Comparison of ENCODE assay signal across 8 mouse cellular contexts in genomic region chr15:80798367-80799073, GRCm38 (mm10).
DNase-seq lines count a peak whose midpoint lies in the region; ATAC-seq and TF ChIP-seq lines count a peak whose summit lies in the region.

No protein-coding gene starts in this region.

- H3K9me3 ChIP-seq in erythroblast, embryonic 14.5 days (ENCODE audit: control insufficient read depth, low read length) = no peaks in the 10 kb centered on the region
- no peaks in the 10 kb centered on the region for H3K9me3 ChIP-seq in heart, embryonic 11.5 days (replicated peaks; ENCODE audit: control insufficient read depth, low read length)
- H3K9me3 ChIP-seq in kidney, embryonic 16.5 days (ENCODE audit: low read length) = no peaks in the 10 kb centered on the region

- no peak for TF ChIP-seq CTCF in C2C12 (IDR thresholded peaks at IDR 0.05; ENCODE audit: control insufficient read depth, insufficient read depth, insufficient read length)
- peak; percentile 2; the same call in 1 of the 2 replicates for TF ChIP-seq CTCF in brain, embryonic 14.5 days (IDR thresholded peaks at IDR 0.05; ENCODE audit: borderline replicate concordance, extremely low read depth, insufficient read depth, insufficient read length)
- no peak for TF ChIP-seq CTCF in liver, adult 2 months (IDR thresholded peaks at IDR 0.05; ENCODE audit: low read depth, low read length)

- H3K4me1 ChIP-seq in erythroblast, embryonic 14.5 days (ENCODE audit: control insufficient read depth) = peaks cover 47% of the 10 kb centered on the region
- peaks cover 24% of the 10 kb centered on the region for H3K4me1 ChIP-seq in heart, embryonic 11.5 days (ENCODE audit: control insufficient read depth, insufficient read depth, low read length)
- H3K4me1 ChIP-seq in kidney, embryonic 16.5 days (ENCODE audit: insufficient read depth, low read length) = peaks cover 32% of the 10 kb centered on the region
- H3K4me1 ChIP-seq in liver, adult 2 months (ENCODE audit: control insufficient read depth, insufficient read depth, low read length) = peaks cover 7% of the 10 kb centered on the region; the same call in 1 of the 2 replicates

- under 1% methylated on average over 17 of the region's 17 CpGs for WGBS in heart, embryonic 11.5 days (ENCODE audit: insufficient replicate concordance)
- under 1% methylated on average over 17 of the region's 17 CpGs for WGBS in kidney, embryonic 16.5 days
- WGBS in liver, adult 2 months = under 1% methylated on average over 17 of the region's 17 CpGs

- DNase-seq in brain, embryonic 14.5 days (ENCODE audit: low read depth) = peak; percentile 100
- DNase-seq in liver, adult 2 months (ENCODE audit: extremely low read depth, low read depth, low spot score) = peak; percentile 97
- DNase-seq in splenic B cell, adult 2 months (ENCODE audit: low read depth, low spot score) = peak; percentile 97

- H3K27me3 ChIP-seq in C2C12 (ENCODE audit: control insufficient read depth, insufficient read depth, insufficient read length) (no peaks in the 10 kb centered on the region), myocyte (ENCODE audit: control insufficient read depth, insufficient read depth, insufficient read length) (no peaks in the 10 kb centered on the region)
- no peaks in the 10 kb centered on the region for H3K27me3 ChIP-seq in erythroblast, embryonic 14.5 days (ENCODE audit: control insufficient read depth)
- no peaks in the 10 kb centered on the region for H3K27me3 ChIP-seq in heart, embryonic 11.5 days (ENCODE audit: control insufficient read depth, insufficient read depth, low read length)
- no peaks in the 10 kb centered on the region for H3K27me3 ChIP-seq in kidney, embryonic 16.5 days (ENCODE audit: insufficient read depth, low read length)
- no peaks in the 10 kb centered on the region for H3K27me3 ChIP-seq in liver, adult 2 months (ENCODE audit: control insufficient read depth, insufficient read depth, low read length)
- no peaks in the 10 kb centered on the region for H3K27me3 ChIP-seq in splenic B cell, adult 2 months (ENCODE audit: control insufficient read depth, insufficient read depth, low read length, poor library complexity, severe bottlenecking)

- H3K79me2 ChIP-seq in C2C12 (ENCODE audit: control insufficient read depth, insufficient read depth) (peaks cover 50% of the 10 kb centered on the region), myocyte (ENCODE audit: control insufficient read depth, insufficient read depth) (peaks cover 49% of the 10 kb centered on the region)
- H3K79me2 ChIP-seq in liver, adult 2 months (ENCODE audit: control insufficient read depth, insufficient read depth, low read length) = peaks cover 12% of the 10 kb centered on the region; the same call in 1 of the 2 replicates

- H3K36me3 ChIP-seq in C2C12 (ENCODE audit: control insufficient read depth, insufficient read depth) (no peaks in the 10 kb centered on the region), myocyte (ENCODE audit: control insufficient read depth, insufficient read depth) (no peaks in the 10 kb centered on the region)
- peaks cover 13% of the 10 kb centered on the region for H3K36me3 ChIP-seq in erythroblast, embryonic 14.5 days (ENCODE audit: control insufficient read depth)
- H3K36me3 ChIP-seq in heart, embryonic 11.5 days (ENCODE audit: control insufficient read depth, insufficient read depth, low read length) = no peaks in the 10 kb centered on the region; the same call in 1 of the 2 replicates
- no peaks in the 10 kb centered on the region for H3K36me3 ChIP-seq in kidney, embryonic 16.5 days (ENCODE audit: insufficient read depth, low read length)
- H3K36me3 ChIP-seq in liver, adult 2 months (ENCODE audit: control insufficient read depth, insufficient read depth, low read length) = no peaks in the 10 kb centered on the region
- no peaks in the 10 kb centered on the region for H3K36me3 ChIP-seq in splenic B cell, adult 2 months (ENCODE audit: control insufficient read depth, insufficient read depth, low read length, poor library complexity, severe bottlenecking)

- peak; percentile 77 for ATAC-seq in heart, embryonic 11.5 days (replicated peaks; ENCODE audit: insufficient number of reproducible peaks, low FRiP score, low TSS enrichment)
- peak; percentile 94 for ATAC-seq in kidney, embryonic 16.5 days (ENCODE audit: low FRiP score, low TSS enrichment)

- peaks cover 41% of the 10 kb centered on the region for H3K79me3 ChIP-seq in C2C12 (ENCODE audit: low read depth)

- H3K4me2 ChIP-seq in heart, embryonic 11.5 days = peak overlapping the region; percentile 66
- peak overlapping the region; percentile 74 for H3K4me2 ChIP-seq in kidney, embryonic 16.5 days (replicated peaks; ENCODE audit: low read depth, low read length)
- peak overlapping the region; percentile 83 for H3K4me2 ChIP-seq in myocyte (ENCODE audit: low read depth)

- peak overlapping the region; percentile 88 for H3K9ac ChIP-seq in heart, embryonic 11.5 days (ENCODE audit: low read depth, low read length)
- H3K9ac ChIP-seq in kidney, embryonic 16.5 days (replicated peaks; ENCODE audit: low read length) = peak overlapping the region; percentile 83
- 0 out of 2 replicates have a peak overlapping the region, but pooled peaks have one; percentile 41 for H3K9ac ChIP-seq in liver, adult 2 months (ENCODE audit: low read depth, low read length)

- H3K27ac ChIP-seq in heart, embryonic 11.5 days (ENCODE audit: low read depth, low read length) = peak overlapping the region; percentile 91
- peak overlapping the region; percentile 92 for H3K27ac ChIP-seq in kidney, embryonic 16.5 days (ENCODE audit: low read length)
- no peak overlapping the region for H3K27ac ChIP-seq in liver, adult 2 months (replicated peaks; ENCODE audit: insufficient read depth, low read depth, low read length)

- H3ac ChIP-seq in C2C12 (ENCODE audit: control insufficient read depth, insufficient read length, low read depth) (peak overlapping the region; percentile 71), myocyte (ENCODE audit: control insufficient read depth, insufficient read length) (no peak overlapping the region)

- TF ChIP-seq POLR2A in brain, embryonic 14.5 days (IDR thresholded peaks at IDR 0.05; ENCODE audit: borderline replicate concordance, extremely low read depth, insufficient read depth, insufficient read length, poor library complexity, severe bottlenecking) = peak; percentile 87; the same call in 1 of the 2 replicates
- peak; percentile 35; the same call in 1 of the 2 replicates for TF ChIP-seq POLR2A in liver, adult 2 months (IDR thresholded peaks at IDR 0.05; ENCODE audit: extremely low read depth, insufficient read depth, low read length)
- peak; percentile 65 for TF ChIP-seq POLR2A in myocyte (IDR thresholded peaks at IDR 0.05; ENCODE audit: insufficient read length, low read depth)

- peak overlapping the region; percentile 58 for H3K4me3 ChIP-seq in C2C12 (ENCODE audit: insufficient read depth, poor library complexity, severe bottlenecking)
- H3K4me3 ChIP-seq in erythroblast, embryonic 14.5 days (replicated peaks) = peak overlapping the region; percentile 75
- peak overlapping the region; percentile 67 for H3K4me3 ChIP-seq in heart, embryonic 11.5 days (ENCODE audit: low read depth, low read length)
- peak overlapping the region; percentile 71 for H3K4me3 ChIP-seq in kidney, embryonic 16.5 days (ENCODE audit: low read length)
- H3K4me3 ChIP-seq in liver, adult 2 months (ENCODE audit: insufficient read depth, low read depth, low read length) = peak overlapping the region; percentile 63
- peak overlapping the region; percentile 61 for H3K4me3 ChIP-seq in myocyte

TF ChIP-seq in C2C12, 6 proteins besides CTCF, POLR2A, EP300 and RAD21:
- TF ChIP-seq MYOD1 (IDR thresholded peaks at IDR 0.05; ENCODE audit: control insufficient read depth, insufficient read length, low read depth) (no peak), CEBPB (IDR thresholded peaks at IDR 0.05; ENCODE audit: low read depth) (no peak), FOSL1 (IDR thresholded peaks at IDR 0.05; ENCODE audit: insufficient read depth, low read length, poor library complexity, severe bottlenecking) (no peak), MYOG (IDR thresholded peaks at IDR 0.05; ENCODE audit: control insufficient read depth, extremely low read depth, insufficient read length) (no peak), MAX (IDR thresholded peaks at IDR 0.05) (peak; percentile 80), USF1 (IDR thresholded peaks at IDR 0.05; ENCODE audit: low read depth) (peak; percentile 99)

TF ChIP-seq in myocyte, 11 proteins besides CTCF, POLR2A, EP300 and RAD21:
- TF ChIP-seq POLR2AphosphoS2 (IDR thresholded peaks at IDR 0.05; ENCODE audit: insufficient read length, low read depth) = peak; percentile 82
- no peak for TF ChIP-seq CEBPB (IDR thresholded peaks at IDR 0.05; ENCODE audit: insufficient read depth, poor library complexity, severe bottlenecking)
- TF ChIP-seq TCF3 (IDR thresholded peaks at IDR 0.05; ENCODE audit: insufficient read length, low read depth) = no peak
- peak; percentile 60 for TF ChIP-seq SRF (IDR thresholded peaks at IDR 0.05; ENCODE audit: control insufficient read depth, insufficient read length, low read depth)
- peak; percentile 100 for TF ChIP-seq USF1 (IDR thresholded peaks at IDR 0.05; ENCODE audit: low read depth)
TF ChIP-seq in myocyte: peak in this region for 3.

Comparison
In these comparisons a context has a peak if more than half of its experiments do, and no peak if none do; other contexts are left out.
1. POLR2A ChIP-seq: peak in every context shown above with its lines; median percentile 87 in brain, embryonic 14.5 days; 65 in myocyte; 35 in liver, adult 2 months.